Mouse (Mus musculus) thymus, postnatal 4 days (tissue): ENCODE measurements at regions not wholly inside any gene's neighbourhood (a gene's known extent, or its start where the extent isn't known, plus 50 kb on each side); places are given as distances from the start of the nearest gene placed in this dataset.

ENCODE experiments used
- DNase-seq: peaks from one replicate; pipeline ENCODE4 v3.0.0; 2021

- no peak for DNase-seq
Measured at GRCm38 (mm10) chr14:76913850-76914249, 122.7 kb upstream of the Ccdc122 start.

GRCm38 (mm10) chr14:76912301-76913001, 124.1 kb upstream of the Ccdc122 start:
- DNase-seq: no peak

GRCm38 (mm10) chr14:76911271-76911670, 125.3 kb upstream of the Ccdc122 start:
- no peak for DNase-seq

GRCm38 (mm10) chr14:76910186-76910585, 126.4 kb upstream of the Ccdc122 start:
- DNase-seq: no peak

- no peak for DNase-seq
Measured at GRCm38 (mm10) chr14:76907941-76908340, 128.6 kb upstream of the Ccdc122 start.

GRCm38 (mm10) chr14:76902962-76903757, 133.4 kb upstream of the Ccdc122 start:
- DNase-seq: no peak

- DNase-seq: no peak
Measured at GRCm38 (mm10) chr14:76901490-76901889, 135.1 kb upstream of the Ccdc122 start.

GRCm38 (mm10) chr14:76899331-76899730, 137.2 kb upstream of the Ccdc122 start:
- DNase-seq: no peak

GRCm38 (mm10) chr14:76887708-76888107, 148.9 kb upstream of the Ccdc122 start:
- DNase-seq: no peak

- no peak for DNase-seq
Measured at GRCm38 (mm10) chr14:76887201-76887600, 149.4 kb upstream of the Ccdc122 start.

- no peak for DNase-seq
Measured at GRCm38 (mm10) chr14:76883231-76883651, 153.3 kb upstream of the Ccdc122 start.

GRCm38 (mm10) chr14:76882711-76883171, 153.8 kb upstream of the Ccdc122 start:
- DNase-seq: no peak

GRCm38 (mm10) chr14:76880851-76881250, 155.7 kb upstream of the Ccdc122 start:
- no peak for DNase-seq

GRCm38 (mm10) chr14:76877306-76877705, 159.3 kb upstream of the Ccdc122 start:
- no peak for DNase-seq

- peak; percentile 62 for DNase-seq
Measured at GRCm38 (mm10) chr14:76876015-76876414, 160.6 kb upstream of the Ccdc122 start.

GRCm38 (mm10) chr14:76875266-76875900, 161.2 kb upstream of the Ccdc122 start:
- DNase-seq: no peak

- DNase-seq: no peak
Measured at GRCm38 (mm10) chr14:76874542-76875265, 161.9 kb upstream of the Ccdc122 start.

- no peak for DNase-seq
Measured at GRCm38 (mm10) chr14:76873684-76874083, 162.9 kb upstream of the Ccdc122 start.

GRCm38 (mm10) chr14:76872976-76873375, 163.6 kb upstream of the Ccdc122 start:
- DNase-seq: no peak

GRCm38 (mm10) chr14:76872510-76872909, 164.1 kb upstream of the Ccdc122 start:
- no peak for DNase-seq

GRCm38 (mm10) chr14:76868831-76869230, 167.7 kb upstream of the Ccdc122 start:
- no peak for DNase-seq

GRCm38 (mm10) chr14:76868131-76868530, 168.4 kb upstream of the Ccdc122 start:
- DNase-seq: no peak

GRCm38 (mm10) chr14:76864664-76865063, 171.9 kb upstream of the Ccdc122 start:
- DNase-seq: no peak
